Mouse (Mus musculus): ENCODE measurements around the gene Caskin1.

- no peak for TF ChIP-seq MAX (IDR thresholded peaks at IDR 0.05)
- TF ChIP-seq CTCF (IDR thresholded peaks at IDR 0.05; ENCODE audit: control insufficient read depth, insufficient read depth, insufficient read length): no peak
- no peak for TF ChIP-seq MYOD1 (IDR thresholded peaks at IDR 0.05; ENCODE audit: control insufficient read depth, insufficient read length, low read depth)
- TF ChIP-seq MYOG (IDR thresholded peaks at IDR 0.05; ENCODE audit: control insufficient read depth, extremely low read depth, insufficient read length): no peak
- TF ChIP-seq USF1 (IDR thresholded peaks at IDR 0.05; ENCODE audit: low read depth): no peak
Observed at GRCm38 (mm10) chr17:24548435-24548834, 60.0 kb downstream of the Caskin1 start.

Data from C2C12 (cell line).